Mouse (Mus musculus): ENCODE measurements around the gene Gimap8.
A peak's percentile ranks its signal among the peaks of the same experiment; 100 is the strongest.
"Not testable (repeated sequence)": the region's sequence is repeated elsewhere in the genome, so short reads cannot be mapped to it uniquely, and the experiment has no call there.

Gimap8 gene

DNA sequence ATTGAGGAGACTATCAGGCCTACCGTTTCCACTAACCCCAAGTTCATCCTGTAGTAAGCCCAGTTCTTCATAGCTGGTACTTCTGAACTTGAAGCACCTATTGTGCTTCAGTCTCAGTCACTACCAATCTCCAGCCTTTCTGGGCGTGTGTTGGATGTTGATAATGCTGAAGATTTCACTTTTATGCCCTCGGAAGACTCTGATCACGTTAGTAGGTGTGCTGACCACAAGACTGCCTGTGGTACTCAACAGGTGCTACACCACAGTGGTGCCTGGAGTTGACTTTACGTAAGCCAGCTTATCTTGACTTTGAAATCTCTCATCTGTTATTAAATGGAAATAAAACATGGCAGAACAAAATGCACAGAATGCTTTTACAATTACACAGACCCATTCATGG is 33.4 kb downstream of the Gimap8 start:
- no peak for DNase-seq

- DNase-seq = no peak
These were observed 34.5 kb downstream of the Gimap8 start for GRCm38 (mm10) chr6:48681472-48682090.

- DNase-seq = no peak
These were observed 35.2 kb downstream of the Gimap8 start for GRCm38 (mm10) chr6:48682271-48682670.

DNA sequence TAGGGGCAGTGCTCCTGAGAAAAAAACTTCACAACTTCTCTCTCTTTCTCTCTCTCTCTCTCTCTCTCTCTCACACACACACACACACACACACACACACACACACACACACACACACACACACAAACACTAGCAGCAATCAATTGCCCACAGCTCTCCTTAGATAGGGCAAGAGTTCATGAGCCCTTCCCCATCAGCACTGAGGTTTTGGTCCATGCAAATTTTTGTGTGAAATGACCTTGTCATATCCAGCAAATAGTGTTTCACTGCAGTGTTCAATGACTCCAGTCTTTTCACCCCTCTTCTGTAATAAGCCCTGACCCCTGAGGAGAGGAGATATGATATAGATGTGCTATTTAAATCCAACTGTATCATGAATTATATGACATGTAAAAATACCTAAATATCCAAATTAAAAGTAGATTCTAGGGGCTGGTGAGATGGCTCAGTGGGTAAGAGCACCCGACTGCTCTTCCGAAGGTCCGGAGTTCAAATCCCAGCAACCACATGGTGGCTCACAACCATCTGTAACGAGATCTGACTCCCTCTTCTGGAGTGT is 36.3 kb downstream of the Gimap8 start:
- not testable (repeated sequence) for DNase-seq

DNA sequence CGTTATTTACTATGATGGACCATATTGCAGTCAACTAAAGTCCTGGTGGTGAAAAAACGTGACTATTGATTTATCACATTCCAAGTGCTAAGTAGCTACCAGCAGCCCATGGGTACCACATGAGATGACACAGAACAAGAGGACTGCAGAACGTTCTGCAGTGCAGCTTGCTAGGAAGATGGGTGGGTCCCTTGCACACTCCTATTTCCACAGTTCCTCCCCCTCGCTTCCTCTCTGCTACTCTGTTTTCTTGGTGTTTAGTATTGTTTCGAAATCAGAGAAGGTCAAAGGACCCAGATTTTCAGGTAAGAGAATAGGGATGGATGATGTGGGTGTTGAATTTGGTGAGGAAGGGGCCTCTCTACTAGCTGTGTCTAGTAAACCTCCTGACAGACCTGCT is 37.3 kb downstream of the Gimap8 start, which contains the start of gene Gimap4:
Gene Gimap4, plus strand, starts transcription at position 231 of the 400 bp plus-strand sequence.
- no peak for DNase-seq

- DNase-seq = peak in 1 of 2 experiments; percentile 41
These were observed 37.8 kb downstream of the Gimap8 start for GRCm38 (mm10) chr6:48684806-48685205.

DNA sequence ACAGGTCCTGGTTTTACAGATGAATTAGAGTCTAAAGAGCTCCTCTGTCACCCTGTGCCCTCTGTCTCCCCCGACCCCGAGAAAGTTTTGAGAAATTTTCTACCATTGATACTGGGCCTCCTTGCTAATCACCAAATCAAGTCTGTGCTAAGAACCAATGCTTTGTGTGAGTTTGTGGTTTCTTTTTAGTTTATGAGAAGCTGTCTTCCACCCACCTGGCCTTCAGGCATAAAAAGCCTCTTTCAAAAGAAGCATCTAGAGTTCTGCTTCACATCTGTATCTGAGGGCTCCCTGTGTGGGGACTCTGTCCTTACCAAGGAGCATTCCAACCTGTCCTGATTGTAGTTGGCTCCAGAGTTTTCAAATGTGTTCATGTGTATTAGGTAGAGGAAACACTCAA is 38.2 kb downstream of the Gimap8 start:
- no peak for DNase-seq

DNA sequence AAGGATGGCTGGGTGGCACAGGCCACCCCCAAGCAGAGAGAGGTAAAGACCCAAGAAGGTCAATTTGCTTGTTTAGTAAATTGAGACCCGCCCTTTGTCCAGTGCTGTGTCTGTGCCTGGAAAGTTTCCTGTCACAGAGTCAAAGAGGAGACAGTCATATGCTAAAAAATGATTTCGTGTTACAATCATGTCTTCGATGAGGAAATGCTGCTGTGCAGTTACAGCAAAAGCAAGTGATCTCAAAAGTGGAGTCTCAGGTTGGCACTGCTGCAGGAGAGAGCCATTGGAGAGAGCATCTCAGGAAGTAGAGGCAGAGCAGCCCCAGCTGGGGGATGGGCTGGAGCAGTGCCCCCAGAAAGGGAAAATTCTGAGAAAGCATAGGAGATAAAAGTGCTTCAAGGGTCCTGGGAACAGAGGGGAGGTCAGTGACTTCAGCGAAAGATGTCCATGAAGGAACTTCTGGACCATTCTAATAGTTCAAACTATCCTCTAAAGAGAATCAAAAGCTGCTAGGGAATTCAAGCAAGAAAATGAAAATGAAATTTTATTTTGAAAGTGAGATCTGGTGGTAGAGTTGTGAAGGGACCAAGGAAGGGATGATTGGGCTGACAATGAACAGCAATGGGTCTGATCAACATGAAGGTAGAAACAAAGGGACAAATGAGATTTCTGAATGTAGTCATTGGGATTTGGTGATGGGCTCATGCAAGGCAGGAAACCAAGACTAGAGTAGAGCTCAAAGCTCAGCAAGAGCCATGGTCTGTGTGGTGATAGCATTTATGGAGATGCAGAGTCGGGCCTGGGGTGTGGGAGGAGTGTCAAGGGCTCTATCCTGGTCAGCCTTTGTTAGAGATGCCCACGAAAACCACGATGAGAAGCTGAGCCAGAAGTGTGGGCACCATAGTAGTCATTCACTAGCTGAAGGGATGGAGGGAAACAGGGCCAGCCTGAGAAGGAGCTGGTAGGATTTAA is 38.9 kb downstream of the Gimap8 start:
- no peak for DNase-seq

GRCm38 (mm10) chr6:48687077-48687476 is 40.0 kb downstream of the Gimap8 start:
- no peak for DNase-seq

- no peak for DNase-seq
These were observed 42.3 kb downstream of the Gimap8 start for GRCm38 (mm10) chr6:48689320-48689719.

DNA sequence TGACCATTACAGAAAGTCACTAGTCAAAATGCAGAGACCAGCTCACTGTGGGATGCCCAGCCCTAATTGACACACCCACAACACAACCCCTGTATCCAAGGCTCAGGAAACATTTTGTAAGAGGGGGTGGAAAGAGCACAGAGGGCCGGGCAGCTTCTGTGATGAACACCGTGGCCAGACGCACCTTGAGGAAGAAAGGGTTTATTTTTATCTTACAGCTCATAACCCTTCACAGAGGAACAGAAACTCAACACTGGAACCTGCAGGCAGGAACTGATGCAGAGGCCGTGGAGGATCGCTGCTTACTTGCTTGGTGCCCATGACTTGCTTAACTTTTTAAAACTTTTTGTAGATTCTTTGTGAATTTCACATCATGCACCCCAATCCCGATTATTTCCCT is 45.9 kb downstream of the Gimap8 start:
- DNase-seq = no peak

DNA sequence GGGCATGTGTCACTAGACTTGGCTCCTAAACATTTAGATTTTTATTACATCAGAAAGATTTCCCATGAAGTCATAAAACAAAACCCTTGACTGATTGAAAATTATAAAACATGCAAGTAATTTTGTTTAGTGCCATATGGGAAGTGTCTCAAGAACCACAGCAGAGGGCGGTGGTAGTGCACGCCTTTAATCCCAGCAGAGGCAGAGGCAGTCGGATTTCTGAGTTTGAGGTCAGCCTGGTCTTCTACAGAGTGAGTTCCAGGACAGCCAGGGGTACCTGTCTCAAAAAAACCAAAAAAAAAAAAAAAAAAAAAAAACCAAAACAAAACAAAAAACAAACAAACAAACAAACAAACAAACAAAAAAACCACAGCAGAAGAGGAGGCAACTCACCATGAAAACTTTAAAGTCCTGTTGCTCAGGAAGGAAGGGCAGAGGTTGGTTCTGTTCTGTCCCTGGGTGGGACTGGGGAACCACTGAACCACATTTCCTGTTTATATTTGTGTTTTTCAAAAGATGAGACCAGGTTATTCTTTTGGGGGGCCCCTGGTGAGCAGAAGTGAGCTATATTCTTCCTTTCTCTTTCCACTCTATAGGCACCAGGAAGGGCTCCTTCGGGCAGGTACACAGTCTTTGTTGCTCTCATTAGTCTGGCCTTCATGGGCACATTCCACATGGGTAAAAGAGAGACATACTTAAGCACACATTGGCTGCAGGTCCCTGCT is 50.0 kb downstream of the Gimap8 start:
- no peak for DNase-seq

GRCm38 (mm10) chr6:48697555-48697930 is 50.5 kb downstream of the Gimap8 start:
- no peak for DNase-seq

- no peak for DNase-seq
These were observed 51.2 kb downstream of the Gimap8 start for GRCm38 (mm10) chr6:48698066-48698856.

DNA sequence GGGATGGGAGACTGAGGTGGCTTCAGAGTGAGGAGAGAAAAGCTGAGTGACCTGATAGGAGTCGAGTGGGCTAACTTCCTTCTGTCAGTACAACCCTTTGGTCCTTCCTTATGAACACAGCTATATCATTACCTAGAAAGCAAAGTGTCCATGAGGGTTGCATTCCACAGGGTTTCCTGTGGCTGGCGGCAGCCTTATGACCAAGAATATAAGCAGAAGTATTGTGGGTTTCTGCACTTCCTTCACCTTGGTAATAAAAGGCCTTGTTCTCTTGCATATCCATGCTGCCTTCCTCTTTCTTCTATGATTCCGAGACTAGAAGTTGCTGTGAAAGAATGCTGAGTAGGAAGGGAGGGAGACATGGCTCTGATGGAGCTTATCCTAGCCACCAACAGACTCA is 51.9 kb downstream of the Gimap8 start:
- no peak for DNase-seq

DNA sequence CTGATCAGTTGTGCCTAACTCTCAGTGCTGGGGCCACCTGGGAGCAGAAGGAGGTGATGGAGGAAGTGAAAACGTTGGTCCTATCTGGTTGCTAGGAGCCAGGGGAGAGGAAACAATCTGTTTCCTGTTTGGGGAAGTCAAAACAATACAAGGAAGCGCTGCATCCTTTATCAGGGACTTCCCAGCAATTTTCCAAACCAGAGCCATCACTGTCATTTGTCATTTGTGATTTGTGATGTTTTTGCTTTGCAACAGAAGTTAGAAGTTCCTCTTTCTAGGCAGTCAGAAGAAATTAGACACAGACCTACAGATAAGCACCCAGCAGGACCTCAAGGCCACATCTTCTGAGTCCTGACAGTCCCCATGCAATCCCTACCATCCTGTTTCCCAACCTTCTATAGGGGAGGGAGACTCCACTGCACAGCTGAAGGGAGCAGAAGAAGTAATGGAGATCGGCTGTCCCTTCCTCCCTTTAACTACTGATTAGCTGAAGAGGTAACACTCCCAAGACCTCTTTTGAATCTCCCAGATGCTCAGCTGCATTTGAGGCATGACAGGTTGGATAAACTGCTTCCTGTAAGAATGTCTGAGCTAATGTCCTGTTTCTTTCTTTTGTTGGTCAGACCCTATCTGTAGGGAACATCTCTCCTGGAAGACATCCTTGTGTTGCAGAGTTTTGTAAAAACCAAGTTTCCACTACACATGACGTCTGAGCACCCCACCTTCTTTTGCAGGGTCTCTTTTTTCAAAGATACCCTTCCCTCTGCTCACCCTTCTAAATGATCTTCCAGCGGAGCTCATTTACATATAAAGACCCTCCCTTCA is 53.4 kb downstream of the Gimap8 start:
- no peak for DNase-seq

- no peak for DNase-seq
These were observed 55.1 kb downstream of the Gimap8 start for GRCm38 (mm10) chr6:48702146-48702545.

DNA sequence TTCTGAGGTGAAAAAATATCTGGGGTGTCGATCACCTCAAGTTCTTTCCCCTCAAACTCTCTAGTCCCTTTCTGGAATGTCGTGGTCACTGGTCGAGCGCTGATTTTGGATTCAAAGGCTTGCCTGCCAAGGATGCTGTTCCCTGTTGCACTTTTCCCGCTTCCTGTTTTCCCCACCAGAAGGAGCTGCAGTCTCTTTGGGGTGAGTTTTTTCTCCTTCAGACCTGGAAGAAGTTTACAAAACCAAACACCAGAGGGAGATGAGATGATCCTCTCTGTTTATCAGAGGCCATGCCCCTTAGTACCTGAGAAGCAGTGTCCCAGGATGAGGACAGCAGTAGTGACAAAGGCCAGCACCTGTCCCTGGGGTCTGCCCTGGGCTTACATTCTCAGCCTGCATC is 55.6 kb downstream of the Gimap8 start:
- DNase-seq = no peak

DNA sequence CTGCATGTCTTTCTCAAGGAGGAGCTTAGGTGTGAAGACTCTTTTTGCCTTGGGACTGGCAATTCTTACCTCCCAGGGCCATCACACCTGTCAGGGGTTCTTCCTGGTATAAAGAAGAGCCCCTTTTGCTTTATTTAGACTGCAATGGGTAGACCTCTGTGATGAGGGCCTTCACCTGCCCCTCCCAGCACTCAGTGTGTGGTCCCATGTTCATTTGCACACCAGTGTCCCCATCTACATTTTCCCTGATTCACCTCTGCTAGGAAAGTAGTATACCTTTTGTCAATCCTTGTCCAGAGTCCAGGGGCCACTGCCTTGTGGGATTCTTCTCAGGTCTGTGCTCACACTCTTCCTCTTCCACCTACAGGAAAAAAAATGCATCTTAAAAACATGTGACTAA is 57.1 kb downstream of the Gimap8 start:
- no peak for DNase-seq

DNA sequence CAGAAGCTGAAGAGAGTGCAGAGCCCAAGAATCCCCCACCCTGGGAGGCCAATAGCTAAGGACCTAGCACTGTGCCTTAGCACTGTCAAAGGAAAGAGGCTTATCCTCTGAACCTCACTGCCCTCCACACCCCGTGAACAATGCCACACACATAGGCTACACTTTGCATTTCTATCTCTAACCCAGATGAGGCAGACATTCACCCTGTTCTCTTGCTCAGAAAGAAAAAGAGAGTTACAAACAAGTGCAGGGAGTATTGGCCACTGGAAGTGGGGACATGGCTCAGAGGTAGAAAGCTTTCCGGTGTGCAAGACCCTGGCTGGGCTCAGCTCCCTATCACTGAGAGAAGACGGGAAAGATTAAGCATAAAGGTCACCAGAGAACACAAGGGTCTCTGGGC is 59.1 kb downstream of the Gimap8 start:
- DNase-seq = no peak
